Mouse (Mus musculus): ENCODE data around the gene Ablim1.

GRCm38 (mm10) chr19:57151504-57151903 lies 163.2 kb downstream of the Ablim1 start:
- no peak for TF ChIP-seq POLR2A (IDR thresholded peaks at IDR 0.05; ENCODE audit: extremely low read depth, insufficient read depth, low read length)
- TF ChIP-seq CTCF (IDR thresholded peaks at IDR 0.05; ENCODE audit: low read depth, low read length) = no peak

Data from liver, adult 2 months (tissue).